Mouse (Mus musculus) ES-CJ7 (cell line): ENCODE results near the gene Pglyrp3.

Source experiments
- DNase-seq: peaks from one replicate; pipeline ENCODE4 v3.0.0; 2011; ENCODE audit warnings: low read depth, low spot score

Pglyrp3 gene

GRCm38 (mm10) chr3:92014283-92014682 lies at the start of gene Pglyrp3:
TSS of gene Pglyrp3 (plus strand) at chr3:92014583.
- no peak for DNase-seq

GRCm38 (mm10) chr3:92011001-92011400 lies 3.4 kb upstream of the Pglyrp3 start:
- DNase-seq: peak; percentile 67

- peak; percentile 67 for DNase-seq
These were observed 10.2 kb downstream of the Pglyrp3 start for GRCm38 (mm10) chr3:92024541-92024940.

- DNase-seq: peak; percentile 37
These were observed 18.8 kb downstream of the Pglyrp3 start for GRCm38 (mm10) chr3:92033203-92033602.

- peak; percentile 25 for DNase-seq
These were observed 19.5 kb downstream of the Pglyrp3 start for GRCm38 (mm10) chr3:92033892-92034291.

GRCm38 (mm10) chr3:92050382-92051054 lies 36.1 kb downstream of the Pglyrp3 start:
- DNase-seq: peak; percentile 26

GRCm38 (mm10) chr3:92080462-92081284 lies 66.3 kb downstream of the Pglyrp3 start:
- DNase-seq: peak; percentile 43
